Mouse (Mus musculus) embryonic fibroblast, embryonic 13.5 days (primary cell): Measurements from ENCODE around the gene Nmrk1.

ENCODE experiments used
- CTCF ChIP-seq: IDR thresholded peaks from 2 replicates; pipeline ENCODE4 v1.5.1; 2011; ENCODE audit warnings: mild to moderate bottlenecking, control low read depth, low read length, moderate library complexity, borderline replicate concordance; ENCODE audit not compliant: insufficient read depth
- POLR2A ChIP-seq: IDR thresholded peaks from 2 replicates; pipeline ENCODE4 v1.6.1; 2011; ENCODE audit warnings: low read depth, mild to moderate bottlenecking, control low read depth, low read length, moderate library complexity

GRCm38 (mm10) chr19:18583706-18584105 lies 48.0 kb upstream of the Nmrk1 start:
- TF ChIP-seq POLR2A (no peak), CTCF (no peak)
